Mouse (Mus musculus) midbrain, embryonic 12.5 days (tissue): ENCODE data around the gene Ttll6. TPM values are rescaled to one million over a fixed set of nuclear protein-coding genes. Genes with fewer than 3 reads are reported as not detected.
"Not testable (repeated sequence)": the region's sequence is repeated elsewhere in the genome, so short reads cannot be mapped to it uniquely, and the experiment has no call there.

Experiments
- ATAC-seq: fragments of 200-750 bp; cut with Nextera tagmentation; 2 replicates; pipeline ENCODE4 v1.8.0; 2017; ENCODE audit warnings: low read depth, moderate TSS enrichment, moderate library complexity; ENCODE audit not compliant: low FRiP score
- H3K27ac ChIP-seq: fragments of 300-500 bp; sonication (generic); replicated peaks from 2 replicates; pipeline ENCODE4 v1.5.1; 2016; ENCODE audit warnings: mild to moderate bottlenecking
- H3K27me3 ChIP-seq: fragments of 300-500 bp; sonication (generic); 2 replicates; pipeline ENCODE4 v1.6.1; 2016; ENCODE audit warnings: mild to moderate bottlenecking
- H3K36me3 ChIP-seq: fragments of 300-500 bp; sonication (generic); 2 replicates; pipeline ENCODE4 v1.6.1; 2016
- H3K4me1 ChIP-seq: fragments of 300-500 bp; sonication (generic); 2 replicates; pipeline ENCODE4 v1.6.1; 2016
- H3K4me2 ChIP-seq: fragments of 300-500 bp; sonication (generic); replicated peaks from 2 replicates; pipeline ENCODE4 v1.6.1; 2016; ENCODE audit warnings: mild to moderate bottlenecking, moderate library complexity
- H3K4me3 ChIP-seq: fragments of 300-500 bp; sonication (generic); 2 replicates; pipeline ENCODE4 v1.5.1; 2016; ENCODE audit warnings: mild to moderate bottlenecking
- H3K9ac ChIP-seq: fragments of 300-500 bp; sonication (generic); replicated peaks from 2 replicates; pipeline ENCODE4 v1.6.1; 2016; ENCODE audit warnings: mild to moderate bottlenecking, moderate library complexity
- H3K9me3 ChIP-seq: fragments of 300-500 bp; sonication (generic); 2 replicates; pipeline ENCODE4 v1.6.1; 2016; ENCODE audit warnings: mild to moderate bottlenecking
- WGBS: fragments of 180-500 bp; shearing (Covaris S2); methylation state at CpG from one replicate; pipeline ENCODE4 v1.1.7; 2016; 5-methylcytosine and 5-hydroxymethylcytosine counted together
- polyA plus RNA-seq: library from polyadenylated mRNA; unstranded; fragments of >200 nt; fragmentation: Nextera tagmentation; extraction: Ambion mirVana; gene quantifications from 2 replicates; pipeline ENCODE4 v1.2.1, GENCODE M21; 2016

Ttll6 gene
- polyA plus RNA-seq, 1 experiment from 2014 or later: not detected

GRCm38 (mm10) chr11:96119401-96119800 lies 14.2 kb upstream of the Ttll6 start:
- ATAC-seq: no peak
- no peaks in the 10 kb centered on the region for H3K36me3 ChIP-seq
- no peak overlapping the region for H3K4me2 ChIP-seq
- H3K27me3 ChIP-seq: peaks cover 24% of the 10 kb centered on the region
- WGBS: 70% methylated on average over 3 of the region's 3 CpGs
- H3K4me3 ChIP-seq: no peak overlapping the region
- H3K27ac ChIP-seq: no peak overlapping the region
- no peaks in the 10 kb centered on the region for H3K9me3 ChIP-seq
- no peak overlapping the region for H3K9ac ChIP-seq
- peaks cover 6% of the 10 kb centered on the region for H3K4me1 ChIP-seq

GRCm38 (mm10) chr11:96122806-96123205 lies 10.8 kb upstream of the Ttll6 start:
- H3K27ac ChIP-seq, H3K4me2 ChIP-seq, H3K9me3 ChIP-seq, ATAC-seq, H3K36me3 ChIP-seq, H3K9ac ChIP-seq, H3K4me3 ChIP-seq: not testable (repeated sequence)
- Histone ChIP-seq H3K27me3 (peaks cover 46% of the 10 kb centered on the region), H3K4me1 (peaks cover 11% of the 10 kb centered on the region)
- 89% methylated on average over 4 of the region's 4 CpGs for WGBS

- H3K9me3 ChIP-seq: no peaks in the 10 kb centered on the region
- no peak for ATAC-seq
- H3K4me2 ChIP-seq: peak overlapping the region; percentile 65
- H3K4me3 ChIP-seq: peak overlapping the region; percentile 38
- peak overlapping the region; percentile 41; the same call in 1 of the 2 replicates for H3K9ac ChIP-seq
- no peak overlapping the region for H3K27ac ChIP-seq
- WGBS: 1% methylated on average over 45 of the region's 45 CpGs
- H3K4me1 ChIP-seq: peaks cover 11% of the 10 kb centered on the region
- no peaks in the 10 kb centered on the region for H3K36me3 ChIP-seq
- peaks cover 46% of the 10 kb centered on the region for H3K27me3 ChIP-seq
Measured at GRCm38 (mm10) chr11:96124052-96124914, 9.3 kb upstream of the Ttll6 start.

- WGBS: 70% methylated on average over 10 of the region's 10 CpGs
- Histone ChIP-seq H3K4me1 (0 out of 2 replicates have a peak, but pooled peaks cover 7% of the 10 kb centered on the region), H3K27me3 (peaks cover 48% of the 10 kb centered on the region), H3K9ac (no peak overlapping the region), H3K27ac (no peak overlapping the region), H3K9me3 (no peaks in the 10 kb centered on the region), H3K36me3 (no peaks in the 10 kb centered on the region), H3K4me2 (no peak overlapping the region), H3K4me3 (no peak overlapping the region)
- ATAC-seq: no peak
Measured at GRCm38 (mm10) chr11:96130606-96131005, 3.0 kb upstream of the Ttll6 start.

- H3K27ac ChIP-seq: no peak overlapping the region
- H3K4me1 ChIP-seq: 0 out of 2 replicates have a peak, but pooled peaks cover 7% of the 10 kb centered on the region
- H3K27me3 ChIP-seq: peaks cover 32% of the 10 kb centered on the region
- H3K9ac ChIP-seq: no peak overlapping the region
- no peaks in the 10 kb centered on the region for H3K9me3 ChIP-seq
- H3K4me2 ChIP-seq: no peak overlapping the region
- no peak overlapping the region for H3K4me3 ChIP-seq
- 86% methylated on average over 8 of the region's 8 CpGs for WGBS
- ATAC-seq: no peak
- H3K36me3 ChIP-seq: no peaks in the 10 kb centered on the region
Measured at GRCm38 (mm10) chr11:96135847-96136246, 2.3 kb downstream of the Ttll6 start.

- no peaks in the 10 kb centered on the region for H3K36me3 ChIP-seq
- no peaks in the 10 kb centered on the region for H3K9me3 ChIP-seq
- peaks cover 7% of the 10 kb centered on the region; the same call in 1 of the 2 replicates for H3K4me1 ChIP-seq
- no peak overlapping the region for H3K4me2 ChIP-seq
- H3K4me3 ChIP-seq: no peak overlapping the region
- peaks cover 26% of the 10 kb centered on the region for H3K27me3 ChIP-seq
- ATAC-seq: no peak
- WGBS: 64% methylated on average over 4 of the region's 4 CpGs
- no peak overlapping the region for H3K27ac ChIP-seq
- no peak overlapping the region for H3K9ac ChIP-seq
Measured at GRCm38 (mm10) chr11:96140726-96141175, 7.2 kb downstream of the Ttll6 start.

- Histone ChIP-seq H3K9ac (no peak overlapping the region), H3K36me3 (no peaks in the 10 kb centered on the region), H3K4me2 (no peak overlapping the region), H3K4me1 (peaks cover 10% of the 10 kb centered on the region; the same call in 1 of the 2 replicates), H3K4me3 (no peak overlapping the region), H3K9me3 (no peaks in the 10 kb centered on the region), H3K27me3 (peaks cover 52% of the 10 kb centered on the region), H3K27ac (no peak overlapping the region)
- 70% methylated on average over 4 of the region's 4 CpGs for WGBS
- no peak for ATAC-seq
Measured at GRCm38 (mm10) chr11:96143766-96144165, 10.2 kb downstream of the Ttll6 start.

- Histone ChIP-seq H3K9ac (0 out of 2 replicates have a peak overlapping the region, but pooled peaks have one; percentile 34), H3K27me3 (peaks cover 65% of the 10 kb centered on the region), H3K4me3 (peak overlapping the region; percentile 20; the same call in 1 of the 2 replicates)
Measured at GRCm38 (mm10) chr11:96145622-96146270, 12.2 kb downstream of the Ttll6 start.

GRCm38 (mm10) chr11:96147471-96147870 lies 13.9 kb downstream of the Ttll6 start:
- H3K4me1 ChIP-seq: peaks cover 10% of the 10 kb centered on the region; the same call in 1 of the 2 replicates
- 78% methylated on average over 6 of the region's 6 CpGs for WGBS
- no peaks in the 10 kb centered on the region for H3K36me3 ChIP-seq
- no peaks in the 10 kb centered on the region for H3K9me3 ChIP-seq
- H3K27me3 ChIP-seq: peaks cover 82% of the 10 kb centered on the region
- no peak overlapping the region for H3K9ac ChIP-seq
- H3K4me3 ChIP-seq: no peak overlapping the region
- H3K4me2 ChIP-seq: no peak overlapping the region
- no peak overlapping the region for H3K27ac ChIP-seq
- no peak for ATAC-seq

More at GRCm38 (mm10) chr11:96145622-96146270, 12.2 kb downstream of the Ttll6 start:
- H3K4me2 ChIP-seq: peak overlapping the region; percentile 45
- H3K4me1 ChIP-seq: peaks cover 10% of the 10 kb centered on the region; the same call in 1 of the 2 replicates
- 5% methylated on average over 15 of the region's 15 CpGs for WGBS
- ATAC-seq: no peak
- no peaks in the 10 kb centered on the region for H3K36me3 ChIP-seq
- H3K27ac ChIP-seq: no peak overlapping the region
- no peaks in the 10 kb centered on the region for H3K9me3 ChIP-seq

GRCm38 (mm10) chr11:96164769-96165168 lies 31.2 kb downstream of the Ttll6 start:
- Histone ChIP-seq H3K4me1 (no peaks in the 10 kb centered on the region), H3K36me3 (no peaks in the 10 kb centered on the region), H3K27ac (no peak overlapping the region), H3K4me3 (no peak overlapping the region), H3K9ac (no peak overlapping the region), H3K4me2 (no peak overlapping the region), H3K27me3 (peaks cover 78% of the 10 kb centered on the region), H3K9me3 (no peaks in the 10 kb centered on the region)
- WGBS: 66% methylated on average over 12 of the region's 12 CpGs
- no peak for ATAC-seq

GRCm38 (mm10) chr11:96168125-96168524 lies 34.5 kb downstream of the Ttll6 start:
- ATAC-seq: no peak
- H3K27ac ChIP-seq: no peak overlapping the region
- no peaks in the 10 kb centered on the region for H3K9me3 ChIP-seq
- 33% methylated on average over 9 of the region's 9 CpGs for WGBS
- H3K9ac ChIP-seq: no peak overlapping the region
- H3K4me2 ChIP-seq: no peak overlapping the region
- no peaks in the 10 kb centered on the region; the same call in 1 of the 2 replicates for H3K4me1 ChIP-seq
- no peaks in the 10 kb centered on the region for H3K36me3 ChIP-seq
- H3K4me3 ChIP-seq: no peak overlapping the region
- peaks cover 97% of the 10 kb centered on the region for H3K27me3 ChIP-seq

- Histone ChIP-seq H3K36me3 (no peaks in the 10 kb centered on the region), H3K4me3 (no peak overlapping the region), H3K4me2 (no peak overlapping the region), H3K9me3 (no peaks in the 10 kb centered on the region), H3K4me1 (no peaks in the 10 kb centered on the region; the same call in 1 of the 2 replicates), H3K27me3 (peaks cover 98% of the 10 kb centered on the region), H3K9ac (no peak overlapping the region), H3K27ac (no peak overlapping the region)
- ATAC-seq: no peak
- WGBS: 18% methylated on average over 7 of the region's 7 CpGs
Measured at GRCm38 (mm10) chr11:96169016-96169415, 35.4 kb downstream of the Ttll6 start.
